Mouse (Mus musculus) hindbrain, embryonic 14.5 days (tissue): Measurements from ENCODE around the gene Spaar. TPM values are rescaled to one million over a fixed set of nuclear protein-coding genes. Genes with fewer than 3 reads are reported as not detected.

Source experiments
- ATAC-seq: fragments of 200-750 bp; cut with Nextera tagmentation; 2 replicates; pipeline ENCODE4 v1.8.0; 2017; ENCODE audit warnings: moderate number of reproducible peaks, mild to moderate bottlenecking, moderate TSS enrichment, moderate library complexity; ENCODE audit not compliant: low FRiP score
- DNase-seq: peaks from one replicate; pipeline ENCODE4 v3.0.0-alpha.2; 2015; ENCODE audit warnings: low spot score
- H3K27ac ChIP-seq: fragments of 300-500 bp; sonication (generic); 2 replicates; pipeline ENCODE4 v1.5.1; 2014; ENCODE audit warnings: mild to moderate bottlenecking, moderate library complexity
- H3K27me3 ChIP-seq: fragments of 300-500 bp; sonication (generic); 2 replicates; pipeline ENCODE4 v1.6.1; 2014; ENCODE audit warnings: mild to moderate bottlenecking, low read length, mixed read lengths; ENCODE audit not compliant: control insufficient read depth, insufficient read depth
- H3K36me3 ChIP-seq: fragments of 300-500 bp; sonication (generic); replicated peaks from 2 replicates; pipeline ENCODE4 v1.6.1; 2014; ENCODE audit not compliant: control insufficient read depth, insufficient read depth
- H3K4me1 ChIP-seq: fragments of 300-500 bp; sonication (generic); replicated peaks from 2 replicates; pipeline ENCODE4 v1.6.1; 2014; ENCODE audit warnings: antibody characterized with exemption, low read length, mixed read lengths; ENCODE audit not compliant: control insufficient read depth, insufficient read depth
- H3K4me2 ChIP-seq: fragments of 300-500 bp; sonication (generic); replicated peaks from 2 replicates; pipeline ENCODE4 v1.6.1; 2014; ENCODE audit warnings: mild to moderate bottlenecking, moderate library complexity
- H3K4me3 ChIP-seq: fragments of 300-500 bp; sonication (generic); replicated peaks from 2 replicates; pipeline ENCODE4 v1.5.1; 2014; ENCODE audit warnings: mild to moderate bottlenecking, low read length
- H3K9ac ChIP-seq: fragments of 300-500 bp; sonication (generic); 2 replicates; pipeline ENCODE4 v1.6.1; 2014
- H3K9me3 ChIP-seq: fragments of 300-500 bp; sonication (generic); 2 replicates; pipeline ENCODE4 v1.6.1; 2016; ENCODE audit warnings: low read length; ENCODE audit not compliant: control insufficient read depth
- WGBS: fragments of 180-500 bp; shearing (Covaris S2); extraction: QIAGEN DNeasy Blood & Tissue Kit; methylation state at CpG from one replicate; pipeline ENCODE4 v1.1.7; 2014; 5-methylcytosine and 5-hydroxymethylcytosine counted together
- polyA plus RNA-seq: library from polyadenylated mRNA; unstranded; fragments of >200 nt; fragmentation: Nextera tagmentation; extraction: Ambion mirVana; gene quantifications from 2 replicates; pipeline ENCODE4 v1.2.1, GENCODE M21; 2014

Gene Spaar
- polyA plus RNA-seq, 1 experiment from 2014 or later: 0.04 TPM

GRCm38 (mm10) chr4:43703851-43704250 lies 26.0 kb upstream of the Spaar start:
- no peak for DNase-seq
- Histone ChIP-seq H3K4me1 (no peaks in the 10 kb centered on the region), H3K9me3 (no peaks in the 10 kb centered on the region), H3K27ac (no peak overlapping the region), H3K36me3 (no peaks in the 10 kb centered on the region), H3K4me3 (no peak overlapping the region), H3K4me2 (no peak overlapping the region), H3K27me3 (no peaks in the 10 kb centered on the region), H3K9ac (no peak overlapping the region)
- WGBS: 68% methylated on average over 8 of the region's 8 CpGs
- no peak for ATAC-seq

GRCm38 (mm10) chr4:43705991-43706390 lies 23.8 kb upstream of the Spaar start:
- Histone ChIP-seq H3K27me3 (no peaks in the 10 kb centered on the region), H3K4me2 (no peak overlapping the region), H3K9ac (no peak overlapping the region), H3K9me3 (no peaks in the 10 kb centered on the region), H3K4me1 (no peaks in the 10 kb centered on the region), H3K27ac (no peak overlapping the region), H3K4me3 (no peak overlapping the region), H3K36me3 (no peaks in the 10 kb centered on the region)
- 82% methylated on average over 13 of the region's 13 CpGs for WGBS
- ATAC-seq (no peak), DNase-seq (no peak)

- Histone ChIP-seq H3K9ac (no peak within 1 kb of the TSS), H3K9me3 (no peaks in the 10 kb centered on the region), H3K36me3 (no peaks in the 10 kb centered on the region), H3K4me3 (no peak within 1 kb of the TSS), H3K27me3 (no peaks in the 10 kb centered on the region), H3K27ac (no peak within 1 kb of the TSS), H3K4me2 (no peak within 1 kb of the TSS), H3K4me1 (no peaks in the 10 kb centered on the region)
- WGBS: 80% methylated on average over 6 of the region's 6 CpGs
- ATAC-seq (no peak), DNase-seq (no peak)
Measured at GRCm38 (mm10) chr4:43709869-43710268, 20.0 kb upstream of the Spaar start, which contains the start of gene Olfr71. Olfr71 (minus strand) TSS chr4:43710255.

- Histone ChIP-seq H3K9me3 (no peaks in the 10 kb centered on the region), H3K9ac (no peak overlapping the region), H3K27ac (no peak overlapping the region), H3K27me3 (no peaks in the 10 kb centered on the region), H3K4me1 (no peaks in the 10 kb centered on the region), H3K4me3 (no peak overlapping the region), H3K36me3 (no peaks in the 10 kb centered on the region), H3K4me2 (no peak overlapping the region)
- ATAC-seq (no peak), DNase-seq (peak; percentile 73)
- 3% methylated on average over 2 of the region's 2 CpGs for WGBS
Measured at GRCm38 (mm10) chr4:43711821-43712220, 18.0 kb upstream of the Spaar start.

GRCm38 (mm10) chr4:43713652-43714219 lies 16.1 kb upstream of the Spaar start:
- ATAC-seq (no peak), DNase-seq (no peak)
- Histone ChIP-seq H3K4me3 (no peak overlapping the region), H3K9ac (no peak overlapping the region), H3K4me2 (no peak overlapping the region), H3K36me3 (no peaks in the 10 kb centered on the region), H3K4me1 (no peaks in the 10 kb centered on the region), H3K27me3 (no peaks in the 10 kb centered on the region), H3K9me3 (no peaks in the 10 kb centered on the region), H3K27ac (no peak overlapping the region)
- 34% methylated on average over 7 of the region's 7 CpGs for WGBS

GRCm38 (mm10) chr4:43720491-43721228 lies 9.2 kb upstream of the Spaar start:
- no peak overlapping the region for H3K4me2 ChIP-seq
- H3K27me3 ChIP-seq: no peaks in the 10 kb centered on the region
- H3K27ac ChIP-seq: no peak overlapping the region
- no peak overlapping the region for H3K9ac ChIP-seq
- 47% methylated on average over 13 of the region's 16 CpGs for WGBS
- no peaks in the 10 kb centered on the region; the same call in 1 of the 2 replicates for H3K4me1 ChIP-seq
- ATAC-seq: no peak
- H3K4me3 ChIP-seq: no peak overlapping the region
- DNase-seq: peak; percentile 36
- H3K9me3 ChIP-seq: no peaks in the 10 kb centered on the region
- H3K36me3 ChIP-seq: no peaks in the 10 kb centered on the region

- no peak for ATAC-seq
- WGBS: 88% methylated on average over 4 of the region's 4 CpGs
- DNase-seq: no peak
- H3K27me3 ChIP-seq: no peaks in the 10 kb centered on the region
- no peak overlapping the region for H3K27ac ChIP-seq
- no peaks in the 10 kb centered on the region; the same call in 1 of the 2 replicates for H3K4me1 ChIP-seq
- H3K4me3 ChIP-seq: no peak overlapping the region
- no peak overlapping the region for H3K9ac ChIP-seq
- no peaks in the 10 kb centered on the region for H3K9me3 ChIP-seq
- H3K36me3 ChIP-seq: no peaks in the 10 kb centered on the region
- H3K4me2 ChIP-seq: no peak overlapping the region
Measured at GRCm38 (mm10) chr4:43722191-43722590, 7.6 kb upstream of the Spaar start.

GRCm38 (mm10) chr4:43724764-43725163 lies 5.1 kb upstream of the Spaar start:
- no peak overlapping the region for H3K9ac ChIP-seq
- no peaks in the 10 kb centered on the region for H3K9me3 ChIP-seq
- 56% methylated on average over 1 of the region's 1 CpGs for WGBS
- no peaks in the 10 kb centered on the region for H3K36me3 ChIP-seq
- H3K27me3 ChIP-seq: no peaks in the 10 kb centered on the region
- no peak overlapping the region for H3K27ac ChIP-seq
- no peak for DNase-seq
- no peak for ATAC-seq
- H3K4me2 ChIP-seq: no peak overlapping the region
- H3K4me3 ChIP-seq: no peak overlapping the region
- no peaks in the 10 kb centered on the region; the same call in 1 of the 2 replicates for H3K4me1 ChIP-seq

GRCm38 (mm10) chr4:43726228-43726993 lies 3.4 kb upstream of the Spaar start:
- no peak for DNase-seq

More at GRCm38 (mm10) chr4:43726228-43726993, 3.4 kb upstream of the Spaar start:
- Histone ChIP-seq H3K9me3 (no peaks in the 10 kb centered on the region), H3K4me1 (no peaks in the 10 kb centered on the region), H3K4me3 (no peak overlapping the region), H3K27ac (no peak overlapping the region), H3K4me2 (no peak overlapping the region), H3K36me3 (no peaks in the 10 kb centered on the region), H3K9ac (no peak overlapping the region), H3K27me3 (no peaks in the 10 kb centered on the region)
- no peak for ATAC-seq
- 78% methylated on average over 12 of the region's 12 CpGs for WGBS
